Mouse (Mus musculus) MEL (cell line): ENCODE measurements around the gene Pkdrej. TPM values are rescaled to one million over a fixed set of nuclear protein-coding genes. Genes with fewer than 3 reads are reported as not detected.

Source experiments
- DNase-seq: peaks from one replicate; pipeline ENCODE4 v3.0.0; 2011; ENCODE audit warnings: low read depth, low spot score
- H3K27ac ChIP-seq: 2 replicates; pipeline ENCODE4 v1.5.1; 2012; ENCODE audit warnings: low read depth, mild to moderate bottlenecking, control low read depth, low read length, moderate library complexity; ENCODE audit not compliant: control insufficient read depth
- H3K27me3 ChIP-seq, 2 experiments: fragments of 150-350 bp in 1 of 2; sonication (generic) in 1 of 2; 2 replicates each; pipeline ENCODE4 v1.6.1; 2012; ENCODE audit warnings: low read length in 2 of 2, mild to moderate bottlenecking in 2 of 2, improper control_type of control experiment in 1 of 2, moderate library complexity in 1 of 2; ENCODE audit not compliant: insufficient read depth in 2 of 2, control insufficient read depth in 1 of 2
- H3K36me3 ChIP-seq, 2 experiments: 2 replicates each; pipeline ENCODE4 v1.6.1; 2012 to 2014; ENCODE audit warnings: low read length in 2 of 2, improper control_type of control experiment in 1 of 2, inconsistent platforms in 1 of 2, mild to moderate bottlenecking in 1 of 2; ENCODE audit not compliant: insufficient read depth in 2 of 2, control insufficient read depth in 1 of 2
- H3K4me1 ChIP-seq, 2 experiments: fragments of 150-350 bp in 1 of 2; sonication (generic) in 1 of 2; 2 replicates each; pipeline ENCODE4 v1.6.1; 2012; ENCODE audit warnings: low read length in 2 of 2, improper control_type of control experiment in 1 of 2, mild to moderate bottlenecking in 1 of 2; ENCODE audit not compliant: insufficient read depth in 2 of 2, control insufficient read depth in 1 of 2
- H3K4me3 ChIP-seq, 2 experiments: fragments of 150-350 bp in 1 of 2; sonication (generic) in 1 of 2; 2 replicates each; pipeline ENCODE4 v1.5.1; 2012; ENCODE audit warnings: low read depth in 2 of 2, low read length in 2 of 2, mild to moderate bottlenecking in 2 of 2, moderate library complexity in 2 of 2, control low read depth in 1 of 2, improper control_type of control experiment in 1 of 2; ENCODE audit not compliant: control insufficient read depth in 1 of 2, insufficient read depth in 1 of 2
- H3K79me2 ChIP-seq: 2 replicates; pipeline ENCODE4 v1.6.1; 2012; ENCODE audit warnings: mild to moderate bottlenecking, low read length, moderate library complexity; ENCODE audit not compliant: control insufficient read depth, poor library complexity, insufficient read depth
- H3K9ac ChIP-seq: 2 replicates; pipeline ENCODE4 v1.6.1; 2012; ENCODE audit warnings: low read depth, mild to moderate bottlenecking, control low read depth, low read length, moderate library complexity; ENCODE audit not compliant: control insufficient read depth, poor library complexity, severe bottlenecking
- H3K9me3 ChIP-seq: fragments of 150-350 bp; sonication (generic); replicated peaks from 2 replicates; pipeline ENCODE4 v1.6.1; 2012; ENCODE audit warnings: mild to moderate bottlenecking, low read length, improper control_type of control experiment, moderate library complexity; ENCODE audit not compliant: insufficient read depth
- BHLHE40 ChIP-seq: IDR thresholded peaks from 2 replicates; pipeline ENCODE4 v1.6.1; 2012; ENCODE audit warnings: low read depth, mild to moderate bottlenecking, inconsistent platforms, low read length, improper control_type of control experiment, borderline replicate concordance
- CHD1 ChIP-seq: IDR thresholded peaks from 2 replicates; pipeline ENCODE4 v1.6.1; 2012; ENCODE audit warnings: low read depth, mild to moderate bottlenecking, inconsistent platforms, low read length, improper control_type of control experiment
- E2F4 ChIP-seq: IDR thresholded peaks from 2 replicates; pipeline ENCODE4 v1.6.1; 2011; ENCODE audit warnings: low read depth, low read length, improper control_type of control experiment, borderline replicate concordance
- ELF1 ChIP-seq: IDR thresholded peaks from 2 replicates; pipeline ENCODE4 v1.6.1; 2014; ENCODE audit warnings: low read depth, mild to moderate bottlenecking, inconsistent platforms, low read length, improper control_type of control experiment, moderate library complexity
- MYB ChIP-seq: IDR thresholded peaks from 2 replicates; pipeline ENCODE4 v1.6.1; 2011; ENCODE audit warnings: mild to moderate bottlenecking, low read depth, low read length, improper control_type of control experiment
- NELFE ChIP-seq: IDR thresholded peaks from 2 replicates; pipeline ENCODE4 v1.6.1; 2011; ENCODE audit warnings: low read depth, low read length, improper control_type of control experiment
- NRF1 ChIP-seq: IDR thresholded peaks from 2 replicates; pipeline ENCODE4 v1.6.1; 2014; ENCODE audit warnings: low read depth, mild to moderate bottlenecking, inconsistent platforms, low read length, improper control_type of control experiment, moderate library complexity; ENCODE audit not compliant: poor library complexity, insufficient read depth, severe bottlenecking
- POLR2AphosphoS2 ChIP-seq: IDR thresholded peaks from 2 replicates; pipeline ENCODE4 v1.6.1; 2011; ENCODE audit warnings: low read length, improper control_type of control experiment
- UBTF ChIP-seq: IDR thresholded peaks from 2 replicates; pipeline ENCODE4 v1.6.1; 2012; ENCODE audit warnings: low read depth, mild to moderate bottlenecking, inconsistent platforms, low read length, improper control_type of control experiment, moderate library complexity, borderline replicate concordance; ENCODE audit not compliant: insufficient read depth
- ZNF384 ChIP-seq: IDR thresholded peaks from 2 replicates; pipeline ENCODE4 v1.6.1; 2012; ENCODE audit warnings: low read depth, mild to moderate bottlenecking, inconsistent platforms, low read length, improper control_type of control experiment
- polyA plus RNA-seq, 2 experiments: library from polyadenylated mRNA; stranded (reverse) in 1 of 2; unstranded in 1 of 2; fragments of >175 nt in 1 of 2; fragments of >200 nt in 1 of 2; gene quantifications; 2 replicates each; pipeline versions ENCODE4 v1.2.1 to v1.2.4; 2012; ENCODE audit warnings: low replicate concordance in 2 of 2, low read depth in 1 of 2; ENCODE audit not compliant: insufficient read length in 2 of 2, insufficient read depth in 1 of 2, missing spikeins in 1 of 2
- total RNA-seq: library from RNA; depleted of rRNA; stranded (reverse); fragments of 300-350 nt; gene quantifications from 2 replicates; pipeline ENCODE4 v1.2.3, GENCODE M21; 2012; rRNA removed

Pkdrej gene
- total and polyA plus RNA-seq, 3 experiments = 0.27 to 0.56 TPM; not detected in 1

- no peaks in the 10 kb centered on the region for H3K9me3 ChIP-seq
- H3K9ac ChIP-seq = no peak overlapping the region
- H3K79me2 ChIP-seq = no peaks in the 10 kb centered on the region
- no peak overlapping the region for H3K27ac ChIP-seq
- DNase-seq = no peak
- H3K4me3 ChIP-seq = no peak overlapping the region
- H3K27me3 ChIP-seq = no peaks in the 10 kb centered on the region
- no peaks in the 10 kb centered on the region for H3K36me3 ChIP-seq
- TF ChIP-seq ZNF384 = no peak
- TF ChIP-seq CHD1 = no peak
- no peak for TF ChIP-seq MYB
- TF ChIP-seq NRF1 = no peak
- TF ChIP-seq POLR2AphosphoS2 = no peak
- no peak for TF ChIP-seq NELFE
- TF ChIP-seq ELF1 = no peak
- no peak for TF ChIP-seq BHLHE40
- TF ChIP-seq UBTF = no peak
- TF ChIP-seq E2F4 = no peak
- no peaks in the 10 kb centered on the region for H3K4me1 ChIP-seq
These were observed 56.5 kb downstream of the Pkdrej start for GRCm38 (mm10) chr15:85765022-85765421.

Other genes starting within 250 kb of the Pkdrej start
- gene Wnt7b, start 239.3 kb downstream of the Pkdrej start, total RNA-seq = not detected in 2 replicates
- not detected for gene Wnt7b, start 239.3 kb downstream of the Pkdrej start, polyA plus RNA-seq
- 0.27 and 0.29 TPM in 2 replicates for gene Ppara, start 86.8 kb downstream of the Pkdrej start, total RNA-seq
- under 1 TPM in 1 of 2 experiments, not detected in 1; 0.78 TPM for gene Ppara, start 86.8 kb downstream of the Pkdrej start, polyA plus RNA-seq
- 30.5 and 34.4 TPM in 2 replicates for gene Cdpf1, start 10.0 kb downstream of the Pkdrej start, total RNA-seq
- gene Cdpf1, start 10.0 kb downstream of the Pkdrej start, polyA plus RNA-seq = 10 to 100 TPM in 1 of 2 experiments, not detected in 1; 44.0 TPM
- gene Ttc38, start 10.6 kb upstream of the Pkdrej start, total RNA-seq = 1.8 and 2.1 TPM in 2 replicates
- gene Ttc38, start 10.6 kb upstream of the Pkdrej start, polyA plus RNA-seq = 1 to 10 TPM in 1 of 2 experiments, not detected in 1; 4.2 TPM
- gene Gtse1, start 38.0 kb upstream of the Pkdrej start, total RNA-seq = 22.6 and 24.1 TPM in 2 replicates
- 10 to 100 TPM in 1 of 2 experiments, not detected in 1; 38.3 TPM for gene Gtse1, start 38.0 kb upstream of the Pkdrej start, polyA plus RNA-seq
- gene Trmu, start 57.6 kb upstream of the Pkdrej start, total RNA-seq = 19.1 and 21.9 TPM in 2 replicates
- 10 to 100 TPM in 1 of 2 experiments, not detected in 1; 22.2 TPM for gene Trmu, start 57.6 kb upstream of the Pkdrej start, polyA plus RNA-seq
- gene Celsr1, start 212.0 kb upstream of the Pkdrej start, total RNA-seq = 0.12 and 0.16 TPM in 2 replicates
- under 1 TPM in 1 of 2 experiments, not detected in 1; 0.42 TPM for gene Celsr1, start 212.0 kb upstream of the Pkdrej start, polyA plus RNA-seq
- gene Gramd4, start 236.0 kb upstream of the Pkdrej start, total RNA-seq = 34.1 and 43.1 TPM in 2 replicates
- 10 to 100 TPM; 35.2 to 38.0 TPM for gene Gramd4, start 236.0 kb upstream of the Pkdrej start, polyA plus RNA-seq